Mouse (Mus musculus) frontal cortex, postnatal 25 days (tissue): ENCODE data around the gene Trim67.

ENCODE experiments used
- DNase-seq, 2 experiments: peaks; one replicate each; pipeline ENCODE4 v3.0.0; 2022; ENCODE audit warnings: low spot score in 2 of 2

Trim67 gene

GRCm38 (mm10) chr8:124872690-124873089 is 79.8 kb downstream of the Trim67 start:
- DNase-seq = no peak

GRCm38 (mm10) chr8:124878141-124878540 is 85.2 kb downstream of the Trim67 start:
- no peak for DNase-seq

GRCm38 (mm10) chr8:124878946-124879526 is 86.1 kb downstream of the Trim67 start:
- DNase-seq = no peak
